Mouse (Mus musculus) spleen, embryonic (tissue): ENCODE results near the gene Pecam1.

Experiments used
- CTCF ChIA-PET: fragments of 350-600 bp; sonication (Branson Sonifier 250); formaldehyde crosslinking; loops from one replicate; lab custom pipeline; 2022; lab: Charles Lee

The Pecam1 gene

DNA sequence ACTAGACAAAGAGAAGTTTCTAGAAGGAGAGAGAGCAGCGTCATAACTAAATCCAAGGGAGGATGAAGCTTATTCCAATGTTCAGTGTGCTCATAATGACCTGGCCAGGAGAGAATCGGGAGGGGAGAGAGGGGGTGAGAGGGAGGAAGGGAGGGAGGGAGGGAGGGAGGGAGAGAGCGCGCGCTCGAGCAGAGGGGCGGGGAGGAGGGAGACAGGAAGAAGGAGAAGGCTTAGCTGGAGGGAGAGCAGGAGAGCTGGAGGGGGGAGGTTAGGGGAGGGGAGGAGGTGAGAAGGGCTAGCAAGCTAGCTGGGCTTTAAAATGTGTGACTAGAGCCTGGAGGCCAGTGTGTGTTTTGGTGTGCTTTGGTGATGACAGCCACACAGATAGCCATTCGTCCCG is 110.4 kb downstream of the Pecam1 start:
- CTCF ChIA-PET, result no interaction called here

DNA sequence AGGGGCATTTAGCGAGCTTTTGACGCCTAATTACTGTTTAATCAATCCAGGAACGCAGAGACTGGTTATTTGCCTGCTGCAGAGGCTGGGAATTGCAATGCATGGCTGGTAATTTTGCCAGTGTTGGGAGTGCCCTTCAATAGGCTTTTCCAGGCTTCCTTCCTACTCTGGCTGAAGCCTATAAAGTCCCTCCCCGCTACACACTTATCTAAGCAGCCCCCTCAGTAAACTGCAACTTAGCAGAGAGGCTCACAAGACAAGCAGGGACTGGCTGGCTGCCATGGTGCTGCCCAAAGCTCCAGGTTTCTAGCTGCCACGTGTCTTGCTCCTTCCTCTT is 111.1 kb downstream of the Pecam1 start:
- CTCF ChIA-PET, result no interaction called here

DNA sequence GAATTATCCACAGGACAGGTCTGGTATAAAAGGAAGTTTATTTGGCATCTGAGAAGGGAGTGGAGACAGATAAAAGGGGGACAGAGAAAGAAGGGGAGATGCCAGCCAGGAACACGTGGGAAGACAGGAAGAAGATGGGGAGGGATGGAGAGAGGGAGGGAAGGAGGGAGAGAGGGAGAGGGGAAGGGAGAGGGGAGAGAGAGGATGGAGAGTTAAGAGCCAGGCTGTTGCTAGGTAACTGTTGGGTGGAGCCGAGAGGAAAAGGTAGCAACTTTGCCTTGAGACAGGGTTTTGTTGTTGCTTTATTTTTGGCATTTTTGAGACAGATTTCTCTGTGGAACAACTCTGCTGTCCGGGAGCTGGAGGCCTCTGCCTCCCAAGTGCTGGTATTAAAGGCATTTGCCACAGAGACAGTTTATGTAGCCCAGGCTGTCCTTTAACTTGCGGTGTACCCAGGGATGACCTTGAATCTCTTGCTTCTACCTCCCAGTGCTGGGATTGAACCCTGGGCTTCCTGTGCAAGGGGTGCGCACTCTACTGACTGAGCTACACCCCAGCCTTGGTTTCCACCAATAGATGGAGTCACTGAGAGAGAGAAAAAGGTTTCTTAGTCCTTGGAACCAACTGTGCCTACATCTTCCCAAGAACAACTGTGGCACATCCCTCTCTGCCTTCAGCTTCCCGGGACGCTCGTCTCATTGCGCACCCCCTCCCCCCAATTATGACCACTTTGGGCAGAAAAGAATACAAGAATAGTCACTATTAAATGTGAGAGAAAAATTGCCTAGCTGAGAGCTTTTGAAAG is 111.7 kb downstream of the Pecam1 start:
- CTCF ChIA-PET, result no interaction called here

- CTCF ChIA-PET, result no interaction called here
These were observed 112.7 kb downstream of the Pecam1 start for GRCm38 (mm10) chr11:106637754-106638153.

DNA sequence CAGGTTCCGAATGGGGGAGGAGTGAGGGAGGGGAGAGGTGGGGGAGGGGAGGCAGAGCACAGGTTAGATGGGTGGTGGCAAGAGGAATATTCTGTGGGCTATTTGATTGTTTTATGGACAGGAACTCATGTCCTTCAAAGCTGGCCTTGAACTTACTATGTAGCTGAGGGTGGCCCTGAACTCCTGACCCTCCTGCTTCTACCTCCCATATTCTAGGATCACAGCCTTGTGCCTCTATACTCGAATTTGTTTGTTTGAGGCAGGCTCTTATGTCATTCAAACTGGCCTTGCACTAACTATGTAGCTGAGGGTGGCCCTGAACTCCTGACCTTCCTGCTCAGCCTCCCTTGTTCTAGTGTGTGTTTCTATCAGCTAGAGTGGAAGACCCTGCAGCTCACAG is 114.5 kb downstream of the Pecam1 start:
- CTCF ChIA-PET, result interaction anchor here (0.7 kb wide), 1 partner anchor 37 kb away, joined by 5 read pairs; no protein-coding TSS in a partner anchor

DNA sequence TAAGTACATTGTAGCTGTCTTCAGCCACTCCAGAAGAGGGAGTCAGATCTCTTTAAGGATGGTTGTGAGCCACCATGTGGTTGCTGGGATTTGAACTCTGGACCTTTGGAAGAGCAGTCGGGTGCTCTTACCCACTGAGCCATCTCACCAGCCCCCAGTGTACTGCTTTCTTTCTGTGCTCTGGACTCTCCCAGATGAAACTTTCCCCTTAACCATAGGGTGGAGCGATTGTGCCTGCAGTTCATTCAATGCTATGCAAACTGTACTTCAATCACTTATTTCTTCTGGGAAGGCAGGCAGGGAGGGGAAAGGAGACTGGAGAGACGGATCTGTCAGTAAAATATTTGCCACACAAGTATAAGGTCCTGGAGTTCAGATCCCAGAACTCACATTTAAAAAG is 116.3 kb downstream of the Pecam1 start:
- CTCF ChIA-PET, result interaction anchor here (0.6 kb wide), 1 partner anchor 13 kb away, joined by 3 read pairs; no protein-coding TSS in a partner anchor

- CTCF ChIA-PET, result interaction anchor here (0.6 to 1.1 kb wide), 2 partner anchors 47 to 272 kb away, joined by 4 read pairs; no protein-coding TSS in a partner anchor
These were observed 117.0 kb downstream of the Pecam1 start for GRCm38 (mm10) chr11:106633456-106633855.

DNA sequence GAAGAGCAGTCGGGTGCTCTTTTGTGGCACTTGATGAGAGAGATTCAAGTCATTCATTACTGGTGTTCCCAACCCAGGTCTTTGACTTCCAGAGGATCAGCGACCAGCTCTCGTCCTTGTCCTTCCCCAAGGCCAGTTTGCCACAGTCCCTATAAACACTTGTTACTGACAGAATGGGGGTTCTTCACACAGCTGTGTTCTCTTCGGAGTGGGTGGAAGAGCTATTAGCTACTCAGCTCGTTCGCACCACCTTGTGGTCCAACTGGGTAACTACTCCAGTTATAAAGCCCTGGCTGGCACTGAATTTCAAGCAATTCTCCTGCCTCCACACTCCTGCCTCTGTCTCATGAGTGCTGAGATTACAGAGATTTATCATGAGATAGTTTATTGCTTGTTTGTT is 122.7 kb downstream of the Pecam1 start:
- CTCF ChIA-PET, result interaction anchor here (0.6 kb wide), 1 partner anchor 171 kb away, joined by 5 read pairs; no protein-coding TSS in a partner anchor

DNA sequence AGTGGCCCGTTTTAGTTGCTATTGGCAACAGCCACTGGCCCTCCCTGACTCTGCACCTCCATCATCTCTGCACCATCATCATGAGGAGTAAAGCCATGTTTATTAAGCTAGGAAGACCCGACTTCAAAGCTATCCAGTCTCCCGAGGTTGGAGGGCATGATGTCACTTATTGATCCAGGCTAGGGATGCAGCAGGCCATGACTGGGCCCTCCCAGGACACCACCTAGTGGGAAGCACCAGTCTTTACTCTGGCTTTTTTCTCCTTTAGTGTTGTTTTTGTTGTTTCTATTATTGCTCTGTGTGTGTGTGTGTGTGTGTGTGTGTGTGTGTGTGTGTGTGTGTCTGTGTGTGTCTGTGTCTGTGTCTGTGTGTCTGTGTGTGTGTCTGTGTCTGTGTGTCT is 124.9 kb downstream of the Pecam1 start:
- CTCF ChIA-PET, result no interaction called here

- CTCF ChIA-PET, result interaction anchor here (1.0 kb wide), 1 partner anchor 77 kb away, joined by 3 read pairs; no protein-coding TSS in a partner anchor
These were observed 126.8 kb downstream of the Pecam1 start for GRCm38 (mm10) chr11:106623629-106624028.

- CTCF ChIA-PET, result interaction anchor here (0.7 to 1.0 kb wide), 2 partner anchors 25 to 32 kb away, joined by 3 read pairs; no protein-coding TSS in a partner anchor
These were observed 128.4 kb downstream of the Pecam1 start for GRCm38 (mm10) chr11:106622056-106622455.

DNA sequence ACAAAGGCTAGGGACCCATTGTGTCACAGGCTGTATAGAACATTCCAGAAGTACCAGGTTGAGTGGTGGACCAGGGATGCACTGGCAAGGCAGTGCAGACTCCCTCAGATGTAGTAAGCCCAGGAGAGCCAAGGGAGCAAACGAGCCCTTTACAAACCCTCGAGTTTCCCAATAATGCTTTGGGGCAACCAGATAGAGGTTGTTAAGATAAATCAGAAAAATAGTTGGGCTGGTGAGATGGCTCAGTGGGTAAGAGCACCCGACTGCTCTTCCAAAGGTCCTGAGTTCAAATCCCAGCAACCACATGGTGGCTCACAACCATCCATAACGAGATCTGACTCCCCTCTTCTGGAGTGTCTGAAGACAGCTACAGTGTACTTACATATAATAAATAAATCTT is 131.7 kb downstream of the Pecam1 start:
- CTCF ChIA-PET, result interaction anchor here (0.6 kb wide), 1 partner anchor 168 kb away, joined by 3 read pairs; no protein-coding TSS in a partner anchor

DNA sequence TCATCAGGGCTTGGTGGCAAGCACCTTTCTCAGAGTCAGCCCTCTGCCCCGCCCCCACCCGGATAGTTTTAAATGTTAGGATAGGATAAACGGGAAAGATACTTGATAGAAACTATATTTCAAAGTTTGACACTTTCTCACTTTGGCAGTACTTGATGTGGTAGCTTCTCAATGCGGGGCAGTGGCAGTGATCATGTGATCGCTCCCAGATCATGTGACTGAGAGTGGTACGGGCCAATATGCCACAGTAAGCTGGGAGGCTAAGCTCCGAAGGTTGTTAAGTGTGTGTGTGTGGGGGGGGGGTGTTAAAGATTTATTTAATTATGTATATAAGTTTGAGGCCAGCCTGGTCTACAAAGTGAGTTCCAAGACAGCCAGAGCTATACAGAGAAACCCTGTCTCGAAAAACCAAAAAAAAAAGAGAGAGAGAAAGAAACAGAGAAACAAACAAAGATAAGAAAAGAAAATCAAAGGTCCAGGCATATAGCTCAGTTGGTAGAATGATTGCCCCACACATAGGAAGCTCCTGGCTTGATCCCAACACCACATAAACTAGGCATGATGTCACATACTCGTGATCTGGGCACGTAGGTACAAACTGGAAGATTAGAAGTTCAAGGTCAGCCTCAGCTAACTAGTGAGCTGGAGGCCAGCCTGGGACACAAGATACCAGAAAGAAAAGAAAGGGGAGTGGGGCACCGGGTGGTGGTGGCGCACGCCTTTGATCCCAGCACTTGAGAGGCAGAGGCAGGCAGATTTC is 132.4 kb downstream of the Pecam1 start:
- CTCF ChIA-PET, result interaction anchor here (0.6 kb wide), 2 partner anchors 169 to 177 kb away, joined by 3 read pairs; no protein-coding TSS in a partner anchor

- CTCF ChIA-PET, result interaction anchor here (0.6 to 0.7 kb wide), 2 partner anchors 101 to 159 kb away, joined by 5 to 6 read pairs; no protein-coding TSS in a partner anchor
These were observed 134.9 kb downstream of the Pecam1 start for GRCm38 (mm10) chr11:106615561-106615960.

DNA sequence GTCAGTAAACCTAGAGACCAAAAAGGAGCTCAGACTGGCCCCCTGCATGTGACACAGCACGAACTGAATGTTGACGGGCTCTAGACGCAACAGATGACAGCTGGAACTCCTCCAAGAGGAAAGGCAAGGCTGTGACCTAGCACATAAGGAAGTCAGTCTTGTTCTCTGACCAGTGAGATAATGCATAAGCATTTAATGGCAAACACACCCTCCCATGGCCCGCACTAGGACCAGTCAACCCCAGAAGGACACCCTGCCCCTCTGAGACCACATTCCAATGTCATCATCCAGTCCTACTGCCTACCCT is 136.1 kb downstream of the Pecam1 start:
- CTCF ChIA-PET, result interaction anchor here (0.6 to 0.7 kb wide), 3 partner anchors 115 to 176 kb away, joined by 3 to 18 read pairs (median 10); no protein-coding TSS in a partner anchor

GRCm38 (mm10) chr11:106613638-106614338 is 136.6 kb downstream of the Pecam1 start:
- CTCF ChIA-PET, result interaction anchor here (0.6 to 0.8 kb wide), 4 partner anchors 115 to 176 kb away, joined by 3 to 18 read pairs (median 8); no protein-coding TSS in a partner anchor

- CTCF ChIA-PET, result interaction anchor here (0.8 kb wide), 1 partner anchor 121 kb away, joined by 7 read pairs; no protein-coding TSS in a partner anchor
These were observed 137.3 kb downstream of the Pecam1 start, which contains the start of gene Tex2 for GRCm38 (mm10) chr11:106612961-106613637. Gene Tex2, minus strand, starts transcription at chr11:106613423.

DNA sequence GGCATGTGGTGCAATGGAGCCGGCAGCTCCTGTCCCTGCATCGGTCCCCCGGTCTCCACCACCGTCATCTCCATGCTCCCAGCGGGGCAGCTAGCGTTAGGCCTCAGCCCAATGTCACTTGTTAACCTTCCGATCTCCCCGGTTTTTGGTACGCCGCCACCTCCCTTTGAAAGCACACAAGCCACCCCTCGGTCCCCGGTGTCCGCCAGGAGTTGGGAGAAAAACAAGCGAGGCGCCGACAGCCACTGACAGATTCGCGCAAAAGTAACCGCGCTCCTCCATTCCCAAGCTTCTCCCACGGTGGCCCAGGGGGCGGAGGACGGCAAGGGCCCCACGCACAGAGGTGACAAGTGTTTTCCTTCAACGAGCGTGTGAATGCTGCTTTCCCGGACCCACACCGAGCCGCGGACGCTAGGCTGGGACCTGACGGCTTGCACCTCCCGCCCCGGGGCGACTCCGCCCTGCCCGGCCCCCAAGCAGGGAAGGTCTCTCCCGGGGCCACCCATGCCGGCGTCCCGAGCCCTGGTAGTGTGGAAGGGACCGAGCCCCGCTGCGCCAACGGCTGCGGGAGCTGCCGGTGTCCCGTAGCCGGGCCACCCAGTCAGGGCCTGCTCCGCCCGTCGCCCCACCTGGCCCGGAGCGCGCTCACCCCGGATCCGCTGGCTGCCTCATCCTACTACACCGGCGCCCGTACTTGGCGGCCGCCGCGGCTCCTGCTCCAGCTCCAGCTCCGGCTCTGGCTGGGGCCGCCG is 138.0 kb downstream of the Pecam1 start:
- CTCF ChIA-PET, result interaction anchor here (1.1 kb wide), 1 partner anchor 51 kb away, joined by 4 read pairs; no protein-coding TSS in a partner anchor

DNA sequence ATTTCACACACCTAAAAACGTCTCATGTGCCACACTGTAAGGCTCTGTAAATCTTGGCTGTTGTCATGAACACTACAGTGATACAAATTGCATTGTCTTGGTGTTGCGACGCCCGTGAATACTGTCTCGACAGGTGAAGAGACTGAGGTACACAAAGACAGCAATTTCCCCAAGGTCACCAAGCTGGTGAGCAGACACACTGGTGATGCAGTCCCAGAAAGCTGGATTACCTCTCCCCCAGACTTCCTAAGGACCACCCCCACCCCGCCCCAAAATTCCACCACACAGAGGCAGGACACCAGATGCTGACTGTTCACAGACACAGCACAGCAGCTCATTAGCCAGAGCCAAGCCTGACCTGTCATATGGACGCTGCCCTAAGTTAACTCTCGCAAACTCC is 140.7 kb downstream of the Pecam1 start:
- CTCF ChIA-PET, result interaction anchor here (0.8 kb wide), 1 partner anchor 70 kb away, joined by 3 read pairs; no protein-coding TSS in a partner anchor

DNA sequence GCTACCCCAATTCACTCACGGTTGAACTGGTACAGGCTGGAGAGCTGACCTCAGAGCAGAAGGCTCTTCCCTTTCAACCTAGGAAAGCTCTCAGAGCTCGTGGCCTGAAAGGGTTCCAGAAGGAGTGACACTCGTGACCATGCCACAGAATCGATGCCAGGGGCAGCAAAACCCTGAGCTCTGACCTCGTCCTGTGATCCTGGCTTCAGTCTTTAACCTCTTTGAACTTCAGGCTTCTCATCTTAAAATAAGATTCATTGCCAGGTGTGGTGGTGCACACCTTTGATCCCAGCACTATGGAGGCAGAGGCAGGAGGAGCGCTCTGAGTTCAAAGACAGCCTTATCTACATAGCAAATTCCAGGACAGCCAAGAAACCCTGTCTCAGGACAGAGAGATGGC is 143.1 kb downstream of the Pecam1 start:
- CTCF ChIA-PET, result no interaction called here
